In the genomic region with DNA sequence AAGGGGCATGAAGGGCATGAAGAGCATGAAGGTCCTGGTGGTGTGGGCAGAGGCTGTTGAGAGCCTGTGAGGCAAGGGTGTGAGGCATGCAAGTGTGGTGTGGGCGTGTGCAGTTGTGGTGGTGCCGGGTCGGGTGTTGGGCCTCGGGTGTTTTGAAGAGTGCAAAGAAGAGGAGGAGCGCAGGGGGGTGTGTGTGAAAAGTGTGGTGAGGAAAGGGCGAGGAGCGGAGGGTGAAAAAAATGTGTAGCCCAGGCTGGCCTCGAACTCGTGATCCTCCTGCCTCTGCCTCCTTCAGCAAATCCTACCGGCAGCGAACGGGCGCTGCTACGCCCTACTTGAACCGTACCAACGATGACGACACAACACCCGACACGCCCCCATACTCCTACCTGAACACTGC, we compare ENCODE assay signal across 8 mouse cellular contexts. TPM values are rescaled to one million over a fixed set of nuclear protein-coding genes. Genes with fewer than 3 reads are reported as not detected.
DNase-seq lines count a peak whose midpoint lies in the region; ATAC-seq and TF ChIP-seq lines count a peak whose summit lies in the region.
"Not testable (repeated sequence)": the region's sequence is repeated elsewhere in the genome, so short reads cannot be mapped to it uniquely, and the experiment has no call there.

No protein-coding gene starts in this region.

- H3K27ac ChIP-seq in heart, embryonic 13.5 days (replicated peaks); intestine, postnatal 0 days (ENCODE audit: low read depth, low read length); liver, postnatal 0 days (ENCODE audit: low read depth); midbrain, embryonic 15.5 days; testis, adult 2 months (ENCODE audit: control insufficient read depth, insufficient read depth, low read depth, low read length): not testable (repeated sequence)

- H3K9ac ChIP-seq in heart, embryonic 13.5 days; intestine, postnatal 0 days (ENCODE audit: low read depth, low read length); liver, postnatal 0 days (replicated peaks); midbrain, embryonic 15.5 days: not testable (repeated sequence)

- not testable (repeated sequence) for ATAC-seq in heart, embryonic 13.5 days (ENCODE audit: extremely low read depth, insufficient number of reproducible peaks, low FRiP score, low TSS enrichment); midbrain, embryonic 15.5 days (replicated peaks)
- peak; percentile 51; the same call in 1 of the 2 replicates for ATAC-seq in intestine, postnatal 0 days
- peak; percentile 54 for ATAC-seq in liver, postnatal 0 days

- TF ChIP-seq EP300 in liver, postnatal 0 days (IDR thresholded peaks at IDR 0.05; ENCODE audit: low read depth): not testable (repeated sequence)

- H3K4me3 ChIP-seq in erythroblast, embryonic 14.5 days (replicated peaks): peak overlapping the region; percentile 41
- peak overlapping the region; percentile 27; the same call in 1 of the 2 replicates for H3K4me3 ChIP-seq in heart, embryonic 13.5 days
- not testable (repeated sequence) for H3K4me3 ChIP-seq in intestine, postnatal 0 days (ENCODE audit: low read depth, low read length); liver, postnatal 0 days (ENCODE audit: low read depth, low read length)
- H3K4me3 ChIP-seq in midbrain, embryonic 15.5 days: peak overlapping the region; percentile 19; the same call in 1 of the 2 replicates
- peak overlapping the region; percentile 48 for H3K4me3 ChIP-seq in testis, adult 2 months (ENCODE audit: control insufficient read depth, low read depth, low read length)

- WGBS in heart, embryonic 13.5 days: 67% methylated on average over 6 of the region's 19 CpGs
- WGBS in intestine, postnatal 0 days: 61% methylated on average over 7 of the region's 19 CpGs
- 56% methylated on average over 6 of the region's 19 CpGs for WGBS in liver, postnatal 0 days (ENCODE audit: insufficient replicate concordance)
- WGBS in midbrain, embryonic 15.5 days: 58% methylated on average over 9 of the region's 19 CpGs

- H3K9me3 ChIP-seq in erythroblast, embryonic 14.5 days (ENCODE audit: control insufficient read depth, low read length); heart, embryonic 13.5 days; intestine, postnatal 0 days (ENCODE audit: control insufficient read depth); liver, postnatal 0 days (ENCODE audit: low read length); midbrain, embryonic 15.5 days: not testable (repeated sequence)

- not testable (repeated sequence) for TF ChIP-seq POLR2A in testis, adult 2 months (IDR thresholded peaks at IDR 0.05; ENCODE audit: control insufficient read depth, low read depth, low read length)

- peak; percentile 39 to 40 for DNase-seq in B cell, adult 2 months
- DNase-seq in cerebellum, adult 11 months: peak; percentile 38
- peak; percentile 24 for DNase-seq in liver, postnatal 0 days

- not testable (repeated sequence) for H3K4me1 ChIP-seq in erythroblast, embryonic 14.5 days (ENCODE audit: control insufficient read depth); heart, embryonic 13.5 days; intestine, postnatal 0 days (replicated peaks; ENCODE audit: control insufficient read depth, insufficient read depth, low read length); liver, postnatal 0 days (ENCODE audit: insufficient read depth); midbrain, embryonic 15.5 days; testis, adult 2 months (ENCODE audit: control insufficient read depth, insufficient read depth, low read length)

- H3K4me2 ChIP-seq in heart, embryonic 13.5 days: peak overlapping the region; percentile 55
- not testable (repeated sequence) for H3K4me2 ChIP-seq in intestine, postnatal 0 days (replicated peaks; ENCODE audit: low read depth); liver, postnatal 0 days (ENCODE audit: low read depth, low read length)
- peak overlapping the region; percentile 34 for H3K4me2 ChIP-seq in midbrain, embryonic 15.5 days

- TF ChIP-seq CTCF in intestine, postnatal 0 days (IDR thresholded peaks at IDR 0.05; ENCODE audit: low read depth); liver, postnatal 0 days (IDR thresholded peaks at IDR 0.05; ENCODE audit: low read depth); testis, adult 2 months (IDR thresholded peaks at IDR 0.05; ENCODE audit: control insufficient read depth, insufficient read depth, insufficient replicate concordance, low read depth, low read length): not testable (repeated sequence)

- H3K36me3 ChIP-seq in erythroblast, embryonic 14.5 days (ENCODE audit: control insufficient read depth); heart, embryonic 13.5 days; intestine, postnatal 0 days (ENCODE audit: control insufficient read depth, insufficient read depth); liver, postnatal 0 days (replicated peaks; ENCODE audit: insufficient read depth, low read length); midbrain, embryonic 15.5 days (replicated peaks); testis, adult 2 months (ENCODE audit: control insufficient read depth, insufficient read depth, low read length): not testable (repeated sequence)

- H3K27me3 ChIP-seq in erythroblast, embryonic 14.5 days (ENCODE audit: control insufficient read depth); heart, embryonic 13.5 days (replicated peaks); intestine, postnatal 0 days (replicated peaks; ENCODE audit: control insufficient read depth, insufficient read depth, low read length); liver, postnatal 0 days (ENCODE audit: insufficient read depth, low read length); midbrain, embryonic 15.5 days (replicated peaks); testis, adult 2 months (ENCODE audit: control insufficient read depth, insufficient read depth, low read length): not testable (repeated sequence)

RNA-seq across cellular contexts. Expression of a gene that starts 41.5 kb away (rescaled TPM):
- polyA plus RNA-seq in erythroblast, embryonic 14.5 days (2012): 0.02 and 0.07 TPM in 2 replicates
- polyA plus RNA-seq in heart, embryonic 13.5 days (2015; fragmentation: Nextera tagmentation; extraction: Ambion mirVana): 162 and 189 TPM in 2 replicates
- polyA plus RNA-seq in intestine, postnatal 0 days (2015; fragmentation: Nextera tagmentation; extraction: Ambion mirVana): 95.9 and 97.3 TPM in 2 replicates
- 101 and 116 TPM in 2 replicates for polyA plus RNA-seq in liver, postnatal 0 days (2015; fragmentation: Nextera tagmentation; extraction: Ambion mirVana)
- polyA plus RNA-seq in midbrain, embryonic 15.5 days (2015; fragmentation: Nextera tagmentation; extraction: Ambion mirVana): 138 and 149 TPM in 2 replicates
- polyA plus RNA-seq in testis, adult 2 months (2012; rRNA removed): 21.1 and 24.7 TPM in 2 replicates

RNA-seq across cellular contexts. Expression of a gene that starts 58.9 kb away (rescaled TPM):
- polyA plus RNA-seq in erythroblast, embryonic 14.5 days (2012): not detected in 2 replicates
- polyA plus RNA-seq in heart, embryonic 13.5 days (2015; fragmentation: Nextera tagmentation; extraction: Ambion mirVana): 1.2 TPM in 2 replicates
- polyA plus RNA-seq in intestine, postnatal 0 days (2015; fragmentation: Nextera tagmentation; extraction: Ambion mirVana): 0.61 and 0.69 TPM in 2 replicates
- polyA plus RNA-seq in liver, postnatal 0 days (2015; fragmentation: Nextera tagmentation; extraction: Ambion mirVana): 0.28 and 0.51 TPM in 2 replicates
- polyA plus RNA-seq in midbrain, embryonic 15.5 days (2015; fragmentation: Nextera tagmentation; extraction: Ambion mirVana): 21.1 and 22.8 TPM in 2 replicates
- polyA plus RNA-seq in testis, adult 2 months (2012; rRNA removed): 0.85 and 1.0 TPM in 2 replicates

Comparison
In these comparisons a context has a peak if more than half of its experiments do, and no peak if none do; other contexts are left out.
1. RNA of a gene that starts 41.5 kb away (polyA plus RNA-seq): 162 to 189 TPM in heart, embryonic 13.5 days, 138 to 149 TPM in midbrain, embryonic 15.5 days, 101 to 116 TPM in liver, postnatal 0 days, 95.9 to 97.3 TPM in intestine, postnatal 0 days and 21.1 to 24.7 TPM in testis, adult 2 months; 0.02 to 0.07 TPM in erythroblast, embryonic 14.5 days; every median in the first group is over 10 times any median in the second.
2. Peak in every context shown above with its lines, with median percentiles within 50 percentile points of each other: DNase-seq.